Mouse (Mus musculus): ENCODE measurements around the gene Suox.

DNA sequence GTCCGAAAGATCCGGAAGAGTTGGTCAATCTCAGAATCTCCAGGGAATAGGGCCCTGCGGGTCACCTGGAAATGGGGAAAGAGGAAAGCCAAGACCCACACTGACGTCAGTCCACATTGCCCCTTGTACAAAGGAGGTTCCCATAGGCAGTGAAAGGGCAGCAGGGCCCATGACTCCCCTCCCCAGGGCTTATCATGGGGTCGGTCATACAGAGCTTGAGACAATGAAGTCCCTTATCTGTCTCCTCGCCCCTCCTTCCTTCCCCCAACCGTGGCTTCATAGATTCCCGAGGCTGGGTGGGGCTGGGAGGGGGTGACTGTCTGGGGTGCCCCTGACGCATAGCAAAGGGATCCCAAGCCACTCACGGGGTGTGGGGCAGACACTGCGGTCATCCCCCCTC, 25.7 kb upstream of the Suox start:
- no peak for TF ChIP-seq CTCF (IDR thresholded peaks at IDR 0.05; ENCODE audit: low read depth, low read length)
- TF ChIP-seq GATA1 (IDR thresholded peaks at IDR 0.05; ENCODE audit: borderline replicate concordance, low read length) = no peak
- no peak for TF ChIP-seq POLR2AphosphoS5 (IDR thresholded peaks at IDR 0.05; ENCODE audit: insufficient replicate concordance, low read depth, low read length)
- TF ChIP-seq TAL1 (conservative IDR thresholded peaks at IDR 0.05; ENCODE audit: low read depth, low read length) = no peak
- TF ChIP-seq GATA2 (IDR thresholded peaks at IDR 0.05; ENCODE audit: borderline replicate concordance, low read depth, low read length) = no peak

All from G1E (cell line).